Mouse (Mus musculus) lung, adult 2 months (tissue): ENCODE results near the gene Gimap8.

ENCODE experiments used
- CTCF ChIP-seq: fragments of 200-500 bp; IDR thresholded peaks from 2 replicates; pipeline ENCODE4 v1.5.1; 2011; ENCODE audit warnings: mild to moderate bottlenecking, low read length, control low read depth; ENCODE audit not compliant: insufficient read depth
- POLR2A ChIP-seq: fragments of 200-500 bp; IDR thresholded peaks from 2 replicates; pipeline ENCODE4 v1.6.1; 2011; ENCODE audit warnings: low read depth, mild to moderate bottlenecking, control low read depth, low read length, borderline replicate concordance; ENCODE audit errors: extremely low read depth

DNA sequence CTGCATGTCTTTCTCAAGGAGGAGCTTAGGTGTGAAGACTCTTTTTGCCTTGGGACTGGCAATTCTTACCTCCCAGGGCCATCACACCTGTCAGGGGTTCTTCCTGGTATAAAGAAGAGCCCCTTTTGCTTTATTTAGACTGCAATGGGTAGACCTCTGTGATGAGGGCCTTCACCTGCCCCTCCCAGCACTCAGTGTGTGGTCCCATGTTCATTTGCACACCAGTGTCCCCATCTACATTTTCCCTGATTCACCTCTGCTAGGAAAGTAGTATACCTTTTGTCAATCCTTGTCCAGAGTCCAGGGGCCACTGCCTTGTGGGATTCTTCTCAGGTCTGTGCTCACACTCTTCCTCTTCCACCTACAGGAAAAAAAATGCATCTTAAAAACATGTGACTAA lies 57.1 kb downstream of the Gimap8 start:
- TF ChIP-seq CTCF (no peak), POLR2A (no peak)
